Mouse (Mus musculus): ENCODE data around the gene Pld4.

The Pld4 gene

DNA sequence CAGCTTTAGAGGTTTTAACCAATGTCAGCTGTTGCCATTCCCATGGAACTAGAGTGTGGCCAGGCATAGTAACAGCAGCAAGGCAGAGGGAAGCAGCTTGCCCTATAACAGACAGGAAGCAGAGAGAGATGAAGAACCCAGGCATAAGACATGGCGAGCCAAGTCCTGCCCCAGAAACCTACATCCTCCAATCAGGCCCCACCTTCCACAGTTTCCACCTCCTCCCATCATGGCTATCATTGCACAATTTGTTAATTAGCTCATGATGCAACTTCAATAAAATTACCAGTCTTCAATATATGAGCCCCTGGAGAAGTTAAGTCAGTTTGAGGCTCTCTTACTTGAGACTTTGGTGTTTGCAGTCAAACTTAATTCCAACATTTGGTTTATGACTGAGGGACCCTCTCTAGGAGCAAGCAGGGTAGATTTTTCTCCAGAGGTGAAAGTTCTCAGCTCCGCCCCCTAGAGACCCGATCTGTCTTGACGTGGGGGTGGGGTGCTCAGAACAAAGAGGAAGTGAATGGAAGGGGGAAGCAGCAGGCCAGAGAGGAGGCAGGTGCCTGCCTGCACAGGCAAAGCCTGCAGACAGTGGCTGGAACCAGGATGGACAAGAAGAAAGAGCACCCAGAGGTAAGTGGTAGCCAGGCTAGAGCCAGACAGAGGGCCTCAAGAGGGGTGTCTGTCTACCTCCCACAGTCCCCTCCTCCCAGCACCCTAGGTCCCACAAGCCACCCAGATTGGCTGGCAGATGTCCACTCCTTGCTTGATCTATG is at the start of gene Pld4:
Gene Pld4, plus strand, starts transcription at position 502 of the 773 bp plus-strand sequence.
- DNase-seq (ENCODE audit: low spot score), result no peak

DNA sequence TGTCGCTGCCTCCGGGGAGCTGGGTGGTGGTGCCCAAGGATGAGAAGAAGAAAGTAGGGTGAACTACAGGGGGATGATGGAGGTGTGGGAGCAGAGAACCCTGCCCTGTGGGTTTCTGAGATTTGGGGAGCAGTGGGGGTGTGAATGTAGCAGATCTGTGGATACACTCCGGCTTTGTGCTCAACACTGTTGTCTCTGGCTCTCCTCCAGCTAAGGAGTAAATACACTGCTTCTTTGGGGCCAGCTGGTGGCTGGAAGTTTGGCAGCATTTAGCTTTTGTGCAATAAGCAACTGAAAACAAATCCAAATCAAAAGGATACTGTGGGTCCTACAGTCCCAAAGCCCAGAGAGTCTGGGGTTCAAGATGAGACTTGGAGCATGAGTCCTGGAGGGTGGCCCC is 46.5 kb upstream of the Pld4 start:
- no peak for DNase-seq (ENCODE audit: low spot score)

DNA sequence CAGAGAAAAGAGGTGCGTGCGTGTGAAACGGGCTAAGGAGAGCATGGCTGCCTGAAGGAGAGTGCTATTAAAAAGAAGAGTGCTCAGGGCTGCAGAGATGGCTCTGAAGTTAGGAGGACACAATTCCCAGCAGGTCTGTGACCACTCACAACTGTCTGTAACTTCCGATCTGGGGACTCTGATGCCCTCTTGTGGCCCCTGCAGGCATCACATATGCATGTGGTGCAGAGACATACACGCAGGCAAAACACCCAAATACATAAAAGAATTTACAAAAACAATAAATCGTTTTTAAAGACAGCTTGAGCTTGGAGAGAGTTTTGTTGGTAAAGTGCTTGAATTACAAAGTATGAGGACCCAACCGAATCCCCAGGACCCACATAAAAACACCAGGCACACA is 43.3 kb upstream of the Pld4 start:
- no peak for DNase-seq (ENCODE audit: low spot score)

DNA sequence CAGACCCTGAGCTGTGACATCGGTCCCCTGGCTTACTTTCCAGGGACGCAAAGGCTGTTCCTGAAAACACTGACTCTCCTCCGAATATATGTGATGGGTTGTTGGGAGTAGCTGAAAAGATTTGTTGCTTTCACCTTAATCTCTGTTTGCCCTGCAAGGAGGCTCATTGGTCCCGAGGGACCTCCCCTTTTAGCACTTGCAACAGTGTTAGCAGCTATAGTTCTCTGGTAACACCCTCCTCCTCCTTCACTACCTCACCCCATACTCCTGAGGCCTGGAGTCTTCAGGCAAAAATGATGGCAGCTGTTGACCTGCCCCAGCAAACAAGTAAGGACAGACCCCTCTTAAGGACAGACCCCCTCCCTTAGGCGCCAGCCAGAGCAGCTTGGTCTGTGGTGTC is 41.5 kb upstream of the Pld4 start:
- no peak for DNase-seq (ENCODE audit: low spot score)

DNA sequence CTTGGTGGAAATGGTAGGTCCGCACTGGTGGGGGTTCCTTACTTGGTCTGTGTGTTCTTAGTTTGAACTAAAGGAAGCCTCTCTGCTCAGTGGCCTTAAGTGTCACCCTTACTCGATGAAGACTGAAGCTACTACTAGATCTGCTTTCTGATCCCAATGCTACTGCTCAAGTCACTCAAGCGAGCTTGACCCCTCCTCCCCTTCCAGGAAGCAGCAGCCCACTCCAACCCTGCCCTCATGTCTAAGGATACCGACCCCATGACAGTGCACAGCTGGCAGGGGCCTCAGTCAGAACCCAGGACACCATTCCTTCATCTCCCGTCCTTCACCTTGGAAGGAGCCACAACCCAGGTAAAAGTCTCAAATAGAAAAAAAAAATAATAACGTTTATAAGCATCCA is 40.2 kb upstream of the Pld4 start, which contains the start of gene Cep170b:
Gene Cep170b, plus strand, starts transcription at position 240 of the 400 bp plus-strand sequence.
- DNase-seq (ENCODE audit: low spot score), result no peak

DNA sequence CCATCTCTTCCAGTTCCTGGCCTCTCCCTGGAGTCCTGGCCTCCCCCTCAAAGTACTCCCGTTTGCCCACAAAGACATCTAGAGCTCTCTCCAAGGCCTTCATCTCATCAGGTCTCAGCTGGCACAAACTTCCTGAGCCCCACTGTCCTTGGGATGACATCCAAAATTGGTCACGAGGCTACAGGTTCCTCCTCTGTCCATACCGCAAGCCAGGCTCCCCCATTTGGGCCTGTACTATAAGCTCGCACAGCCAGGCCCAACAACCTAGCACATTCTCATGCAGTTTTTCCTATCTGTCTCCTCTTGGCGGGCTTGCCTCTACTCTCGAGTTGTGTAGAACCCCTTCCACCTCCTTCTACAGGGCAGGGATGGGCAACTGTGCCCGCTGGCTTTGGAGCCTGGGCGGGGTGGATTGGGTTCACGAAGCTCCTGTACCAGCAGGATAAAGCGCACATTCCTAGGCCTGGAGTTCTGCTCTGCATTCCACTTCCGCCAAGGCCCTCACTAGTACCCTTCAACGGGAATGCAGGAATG is 39.5 kb upstream of the Pld4 start:
- DNase-seq (ENCODE audit: low spot score), result no peak

DNA sequence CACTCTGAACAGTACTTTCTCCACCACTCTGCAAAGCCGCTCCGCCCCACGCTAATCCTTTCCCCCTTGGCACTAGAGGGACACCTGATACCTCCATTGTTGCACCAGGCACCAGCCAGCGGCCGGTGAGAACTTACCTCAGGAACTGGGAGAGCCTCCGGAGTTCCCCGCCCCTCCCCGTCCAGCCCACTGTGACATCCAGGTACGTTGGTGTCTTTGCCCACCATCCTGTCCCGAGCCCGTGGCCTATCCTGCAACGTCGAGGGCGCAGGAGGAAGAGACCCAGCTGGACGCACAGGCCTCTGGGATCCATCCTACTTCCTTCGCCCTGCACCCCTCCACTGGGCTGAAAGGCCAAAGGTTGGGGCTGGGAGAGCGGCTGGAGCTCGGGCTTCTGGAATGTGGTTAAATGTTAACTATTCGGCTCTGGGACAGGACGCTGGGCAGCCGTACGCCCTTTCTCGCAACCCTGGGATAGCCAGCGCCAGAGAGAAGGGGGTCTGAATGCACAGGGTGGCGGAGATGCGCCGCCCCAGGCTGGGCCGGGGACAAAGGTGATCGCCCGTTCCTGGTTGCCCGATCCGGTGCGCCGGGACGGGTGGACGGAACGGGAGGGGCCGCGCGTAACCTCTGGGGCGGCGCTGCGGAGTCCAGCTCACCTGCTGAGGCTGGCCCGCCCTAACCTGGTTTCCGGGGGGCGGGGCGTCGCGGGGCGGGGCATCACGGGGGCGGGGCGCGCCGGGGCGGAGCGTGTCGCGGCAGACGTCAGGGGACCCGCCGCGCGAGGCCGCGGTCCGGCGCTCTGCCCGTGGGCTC is 38.8 kb upstream of the Pld4 start:
- peak; percentile 91 for DNase-seq (ENCODE audit: low spot score)

DNA sequence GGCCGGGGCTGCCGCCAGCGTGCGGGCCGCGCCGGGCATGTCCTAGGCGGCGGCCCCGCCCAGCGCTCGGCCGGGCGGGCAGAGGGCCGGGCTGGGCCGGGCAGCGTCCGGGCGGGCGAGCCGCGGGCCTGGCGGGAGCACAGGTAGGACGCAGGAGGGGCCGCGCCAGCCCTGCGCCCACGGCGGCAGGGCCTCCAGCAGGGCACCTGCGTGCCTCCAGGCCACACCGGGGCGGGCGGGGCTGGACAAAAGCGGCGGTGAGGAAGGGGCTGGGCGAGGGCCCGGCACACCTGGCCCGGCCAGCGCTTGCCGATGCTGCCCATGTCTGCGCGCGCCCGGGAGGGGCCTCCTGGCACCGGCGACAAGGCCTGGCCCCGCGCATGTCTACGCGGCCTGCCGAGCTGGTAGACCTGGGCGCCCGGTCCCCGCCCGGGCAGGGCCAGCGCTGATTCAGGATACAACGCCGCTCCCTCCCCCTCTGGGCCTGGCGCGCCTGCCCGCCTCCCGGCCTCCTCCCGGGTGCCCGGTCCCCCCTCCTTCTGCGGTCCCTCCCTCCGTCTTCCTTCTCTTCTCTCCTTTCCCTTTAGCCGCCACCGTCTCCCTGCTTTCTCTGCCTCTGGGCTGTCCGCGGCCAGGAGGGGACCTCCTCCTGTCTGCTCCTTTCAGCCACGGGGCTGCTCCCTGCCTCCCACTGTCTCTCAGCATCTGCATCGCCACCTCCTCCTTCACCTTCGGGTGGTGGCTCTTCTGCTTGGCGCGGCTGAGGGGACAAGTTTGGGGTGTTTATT is 38.0 kb upstream of the Pld4 start:
- DNase-seq (ENCODE audit: low spot score), result peak; percentile 52

DNA sequence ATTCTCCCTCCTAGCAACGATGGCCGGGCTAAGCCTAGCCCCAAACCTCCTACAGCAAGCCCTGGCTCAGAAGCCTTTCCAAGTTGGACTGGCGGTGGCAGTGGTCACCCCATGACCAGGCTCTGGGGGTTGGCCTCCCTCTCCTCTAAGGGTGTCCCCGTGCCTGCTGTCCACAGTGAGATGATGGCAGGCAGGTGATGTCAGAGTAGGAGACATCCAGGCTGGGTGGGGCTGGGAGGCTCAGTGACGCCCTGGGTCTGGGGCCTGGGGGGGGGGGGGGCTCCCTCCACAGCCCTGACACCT is 37.5 kb upstream of the Pld4 start:
- no peak for DNase-seq (ENCODE audit: low spot score)

DNA sequence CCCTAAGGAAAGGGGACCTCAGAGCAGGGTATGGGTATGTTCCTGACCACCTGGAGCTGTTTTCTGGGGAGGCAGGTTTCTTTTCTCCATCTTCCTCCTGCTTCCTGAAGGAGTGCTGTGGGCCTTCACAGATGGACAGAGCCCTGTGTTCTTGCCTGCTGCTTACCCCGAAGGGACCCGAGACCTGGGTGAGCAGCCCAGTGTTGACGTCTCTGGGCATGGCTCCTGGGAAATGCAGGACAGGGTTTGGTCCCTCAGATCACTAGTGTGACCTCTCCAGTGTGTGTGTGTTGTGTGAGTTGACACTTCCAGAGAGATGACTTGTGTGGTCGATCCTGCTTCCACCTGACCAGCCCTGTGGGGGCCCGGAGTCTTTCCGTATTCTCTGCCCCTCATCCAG is 37.0 kb upstream of the Pld4 start:
- DNase-seq (ENCODE audit: low spot score), result no peak

DNA sequence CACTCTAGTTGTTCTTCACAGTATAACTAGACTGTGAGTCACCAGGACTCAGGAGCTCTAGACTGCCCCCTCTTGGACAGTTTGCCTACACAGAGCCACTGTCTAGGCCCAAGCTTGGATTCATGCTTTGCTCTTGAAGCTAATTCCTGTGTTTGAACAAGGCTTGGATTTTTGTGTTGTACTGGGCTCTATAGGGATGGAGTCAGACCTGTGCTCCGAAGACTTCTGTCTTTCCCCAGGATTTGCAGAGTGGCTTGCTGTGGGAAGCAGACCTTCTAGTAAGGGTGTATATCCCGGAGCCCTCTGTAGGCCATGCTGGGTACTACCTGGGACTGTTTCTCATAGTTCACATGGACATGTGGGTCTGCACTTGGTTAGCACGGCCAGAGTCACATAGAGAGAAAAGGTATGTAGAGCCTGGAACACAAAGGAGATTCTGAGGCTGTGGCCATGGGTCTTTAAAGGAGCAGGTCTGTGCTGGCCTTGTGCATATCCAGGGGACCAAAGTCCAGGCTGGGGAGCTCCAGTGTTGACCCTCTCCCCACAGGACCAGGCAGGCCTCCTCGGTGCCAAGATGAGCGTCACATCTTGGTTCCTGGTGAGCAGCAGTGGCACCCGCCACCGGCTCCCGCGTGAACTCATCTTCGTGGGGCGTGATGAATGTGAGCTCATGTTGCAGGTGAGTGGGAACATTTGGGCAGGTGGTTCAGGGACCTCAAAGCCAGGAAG is 36.2 kb upstream of the Pld4 start:
- DNase-seq (ENCODE audit: low spot score), result peak; percentile 63

DNA sequence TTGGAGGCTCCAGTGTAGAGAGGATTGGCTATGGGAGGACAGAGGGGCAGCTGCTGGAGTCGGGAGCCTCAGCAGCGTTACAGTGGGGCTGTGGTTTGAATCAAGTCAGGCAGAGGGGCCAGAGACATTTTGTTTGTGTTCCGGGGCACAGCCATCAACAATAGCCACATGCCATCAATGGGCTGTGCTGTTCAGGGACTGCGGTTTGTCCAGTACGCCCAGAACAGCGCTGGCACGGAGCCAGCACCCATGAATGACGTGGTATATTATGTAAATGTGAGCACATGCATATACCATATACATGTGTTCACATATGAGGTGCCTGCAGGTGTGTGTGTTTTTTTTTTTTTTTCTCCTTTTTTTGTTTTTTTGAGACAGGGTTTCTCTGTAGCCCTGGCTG is 32.7 kb upstream of the Pld4 start:
- DNase-seq (ENCODE audit: low spot score), result no peak

DNA sequence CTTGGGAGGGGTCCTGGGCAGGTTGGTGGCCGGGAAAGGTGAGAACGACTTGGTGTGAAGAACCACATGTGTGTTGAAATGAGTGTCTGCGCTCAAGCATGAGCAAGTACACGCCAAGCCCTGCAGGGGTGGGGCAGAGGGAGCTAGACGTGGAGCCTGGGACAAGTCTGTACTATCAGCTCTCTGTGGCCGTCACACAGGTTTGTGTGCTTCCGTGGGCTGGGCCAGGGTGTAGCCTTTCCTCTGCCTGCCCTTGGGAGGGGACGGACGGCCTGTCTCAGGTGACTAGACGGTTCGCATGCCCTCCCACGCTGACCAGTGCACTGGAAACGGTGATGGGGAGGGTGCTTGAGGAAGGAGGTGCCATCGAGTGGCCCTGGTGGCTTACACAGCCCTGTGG is 29.6 kb upstream of the Pld4 start:
- DNase-seq (ENCODE audit: low spot score), result no peak

DNA sequence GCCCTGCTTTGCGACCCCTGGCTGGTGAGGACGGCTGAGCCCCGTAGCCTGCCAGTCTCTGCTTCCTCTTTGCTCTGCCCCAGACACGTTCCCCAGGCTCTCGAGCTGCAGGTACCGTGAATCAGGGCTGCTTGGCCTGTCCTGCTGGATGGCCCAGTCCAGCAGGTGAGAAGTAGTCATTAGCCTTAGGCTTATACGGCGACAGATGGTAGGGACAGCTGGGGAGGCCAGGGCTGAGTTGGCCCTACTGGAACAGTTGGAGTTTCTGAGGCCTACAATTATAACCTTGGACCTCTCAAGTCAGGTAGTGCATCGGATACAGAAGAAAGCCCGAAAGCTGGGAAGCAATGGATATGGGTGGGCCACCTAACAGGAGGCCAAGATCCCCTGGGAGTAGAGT is 27.9 kb upstream of the Pld4 start:
- DNase-seq (ENCODE audit: low spot score), result no peak

DNA sequence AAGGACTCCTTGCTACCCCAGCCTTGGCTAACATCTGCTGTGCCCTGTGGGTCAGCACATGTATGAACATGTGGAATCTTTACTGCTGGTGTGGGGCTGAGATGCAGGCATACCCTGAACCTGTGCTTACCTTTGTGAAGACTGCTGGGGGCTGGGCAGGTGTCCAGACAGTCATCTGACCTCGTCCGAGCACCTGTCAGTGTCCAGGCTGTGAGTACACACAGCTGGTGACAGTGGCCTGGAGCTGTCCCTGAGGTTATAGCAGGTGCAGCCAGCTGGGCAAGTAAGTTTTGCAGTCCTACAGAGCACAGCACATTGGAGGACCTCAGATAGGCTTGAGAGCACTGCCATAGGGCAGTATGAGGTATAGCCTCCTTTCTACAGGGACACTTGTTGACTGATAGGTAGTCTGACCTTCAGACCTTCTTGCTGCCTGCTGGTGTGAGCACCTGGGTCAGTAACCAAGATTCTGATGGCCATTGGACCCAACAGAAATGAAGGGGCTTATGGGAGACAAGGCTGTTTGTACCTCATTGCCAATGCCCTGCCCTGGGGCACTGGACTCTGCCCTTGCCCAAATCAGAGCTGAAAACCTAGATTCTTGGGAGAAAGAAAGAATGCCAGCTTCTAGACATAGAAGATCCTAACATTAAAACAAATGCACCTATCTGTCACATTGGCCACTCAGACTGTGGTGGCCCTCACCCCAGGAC is 26.2 kb upstream of the Pld4 start:
- DNase-seq (ENCODE audit: low spot score), result no peak

DNA sequence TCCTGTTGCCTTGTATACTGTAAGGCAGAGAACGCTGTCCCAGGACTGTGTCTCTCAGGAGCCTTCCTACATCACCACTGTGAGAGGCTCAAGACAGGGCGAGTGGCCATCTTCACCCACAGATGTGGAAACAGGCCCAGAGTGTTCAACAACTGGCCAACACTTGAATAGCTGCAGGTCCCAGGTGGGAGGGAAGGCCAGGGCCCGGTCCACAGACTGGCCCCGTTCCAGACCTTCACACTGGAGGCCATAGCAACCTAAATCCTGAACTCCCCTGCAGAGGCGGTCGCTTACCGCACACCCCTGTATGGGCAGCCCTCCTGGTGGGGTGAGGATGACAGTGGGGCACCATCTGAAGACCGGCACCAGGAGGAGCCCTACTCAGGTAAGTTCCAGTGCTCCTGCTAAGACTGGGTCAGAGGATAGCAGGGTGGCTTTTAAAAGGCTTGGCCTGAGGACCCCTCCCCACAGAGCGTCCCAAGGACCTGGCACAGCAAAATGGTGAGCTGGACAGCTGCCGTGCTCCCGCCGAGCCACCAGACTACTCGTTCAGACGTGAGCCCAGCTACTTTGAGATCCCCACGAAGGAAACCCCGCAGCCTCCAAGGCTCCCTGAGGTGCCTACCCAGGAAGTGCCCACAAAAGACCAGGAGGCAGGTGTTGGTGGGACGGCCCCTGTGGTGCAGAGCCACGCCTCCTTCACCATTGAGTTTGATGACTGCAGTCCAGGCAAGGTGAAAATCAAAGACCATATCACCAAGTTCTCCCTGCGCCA is 25.4 kb upstream of the Pld4 start:
- DNase-seq (ENCODE audit: low spot score), result no peak

DNA sequence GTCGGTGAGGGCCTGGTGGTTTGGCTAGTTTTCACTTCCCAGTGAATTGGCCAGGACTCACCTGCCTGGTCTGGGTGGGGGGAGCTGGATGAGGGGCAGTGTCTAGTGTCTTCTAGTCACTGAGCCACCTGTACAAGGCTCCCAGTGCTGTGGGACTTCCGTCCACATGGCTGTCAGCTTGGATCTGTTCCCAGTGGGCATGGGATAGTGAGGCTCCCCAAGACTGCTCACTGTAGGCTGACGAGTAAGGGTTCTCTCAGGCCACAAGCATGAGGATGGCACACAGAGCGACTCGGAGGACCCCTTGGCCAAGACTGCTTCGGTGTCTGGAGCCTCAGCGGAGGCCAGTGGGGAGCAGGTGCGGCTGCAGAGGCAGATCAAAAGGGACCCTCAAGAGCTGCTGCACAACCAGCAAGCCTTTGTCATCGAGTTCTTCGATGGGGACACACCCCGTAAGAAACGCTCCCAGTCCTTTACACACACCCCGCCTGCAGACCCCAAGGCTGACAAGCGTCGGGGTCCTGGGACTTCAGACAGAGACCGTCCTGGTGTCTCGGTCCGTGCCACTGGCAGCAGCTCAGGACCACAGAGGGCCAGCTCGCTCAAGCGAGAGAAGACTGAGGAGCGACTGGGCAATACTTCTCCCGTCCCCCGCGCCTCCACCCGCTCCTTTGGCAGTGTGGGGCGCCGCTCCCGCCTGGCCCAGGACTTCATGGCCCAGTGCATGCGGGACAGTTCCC is 24.4 kb upstream of the Pld4 start:
- DNase-seq (ENCODE audit: low spot score), result no peak

DNA sequence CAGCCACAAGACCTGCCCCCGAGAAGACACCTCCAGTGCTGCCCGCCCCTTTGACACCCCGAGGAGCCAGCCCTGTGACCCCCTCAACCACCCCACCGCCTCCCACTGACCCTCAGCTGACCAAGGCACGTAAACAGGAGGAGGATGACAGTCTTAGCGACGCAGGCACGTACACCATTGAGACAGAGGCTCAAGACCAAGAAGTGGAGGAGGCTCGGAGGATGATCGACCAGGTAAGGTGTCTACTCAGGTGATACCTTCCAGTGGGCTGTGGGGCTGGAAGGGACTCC is 23.9 kb upstream of the Pld4 start:
- DNase-seq (ENCODE audit: low spot score), result no peak

DNA sequence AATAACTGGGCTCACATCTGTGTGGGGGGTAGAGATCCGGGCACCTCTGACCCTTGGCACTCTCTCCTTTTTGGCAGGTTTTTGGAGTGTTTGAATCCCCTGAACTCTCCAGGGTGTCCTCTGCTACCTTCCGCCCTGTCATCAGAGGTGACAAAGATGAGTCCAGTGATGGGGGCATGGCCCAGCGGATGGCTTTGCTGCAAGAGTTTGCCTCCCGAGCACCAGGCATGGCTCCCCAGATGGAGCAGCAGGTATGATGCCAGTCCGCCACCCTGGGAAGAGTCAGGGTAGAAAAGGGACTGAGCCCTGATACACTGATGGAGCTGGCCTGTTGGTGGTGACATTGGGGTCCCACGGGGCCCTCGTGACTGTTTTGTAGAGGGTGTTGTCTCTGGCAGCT is 23.4 kb upstream of the Pld4 start:
- DNase-seq (ENCODE audit: low spot score), result no peak

DNA sequence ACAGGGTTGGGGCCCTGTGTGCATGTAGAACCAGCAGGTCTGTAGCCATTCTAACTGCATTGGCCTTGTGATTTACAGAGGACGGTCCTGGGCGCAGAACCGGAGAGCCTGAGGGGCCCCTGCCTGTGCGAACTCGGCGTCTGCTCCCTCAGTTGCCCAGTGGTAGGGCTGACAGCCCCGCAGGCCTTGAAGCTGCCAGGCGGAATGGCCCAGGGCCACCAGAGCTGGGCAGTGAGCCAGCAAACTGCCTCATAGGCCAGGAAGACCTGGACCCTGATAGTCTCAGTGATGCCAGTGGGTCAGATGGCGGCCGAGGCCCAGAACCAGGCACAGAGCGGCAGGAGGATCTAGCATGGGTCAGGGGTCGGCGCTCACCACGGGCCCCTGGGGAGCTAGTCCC is 22.7 kb upstream of the Pld4 start:
- no peak for DNase-seq (ENCODE audit: low spot score)

Data from yolk sac, embryonic 10.5 days (tissue).